Mouse (Mus musculus) myocyte (in vitro differentiated cells): ENCODE results near the gene Lypd6b. TPM values are rescaled to one million over a fixed set of nuclear protein-coding genes. Genes with fewer than 3 reads are reported as not detected.

Experiments used
- H3K27me3 ChIP-seq: one replicate; pipeline ENCODE4 v1.6.1; 2011; ENCODE audit not compliant: control insufficient read depth, insufficient read depth, insufficient read length
- H3K36me3 ChIP-seq: one replicate; pipeline ENCODE4 v1.6.1; 2011; ENCODE audit not compliant: control insufficient read depth, insufficient read depth
- H3K4me2 ChIP-seq: one replicate; pipeline ENCODE4 v1.6.1; 2011; ENCODE audit warnings: low read depth, control low read depth
- H3K4me3 ChIP-seq: one replicate; pipeline ENCODE4 v1.5.1; 2011; ENCODE audit warnings: mild to moderate bottlenecking, control low read depth, moderate library complexity
- H3K79me2 ChIP-seq: one replicate; pipeline ENCODE4 v1.6.1; 2011; ENCODE audit not compliant: control insufficient read depth, insufficient read depth
- H3ac ChIP-seq: one replicate; pipeline ENCODE4 v1.6.1; 2011; ENCODE audit not compliant: control insufficient read depth, insufficient read length
- CEBPB ChIP-seq: IDR thresholded peaks from 2 replicates; pipeline ENCODE4 v1.6.1; 2011; ENCODE audit warnings: mild to moderate bottlenecking, moderate library complexity; ENCODE audit not compliant: poor library complexity, insufficient read depth, severe bottlenecking
- E2F4 ChIP-seq: IDR thresholded peaks from one replicate; pipeline ENCODE4 v1.6.1; 2011; ENCODE audit warnings: mild to moderate bottlenecking, control low read depth, moderate library complexity; ENCODE audit not compliant: insufficient read depth
- MAX ChIP-seq: IDR thresholded peaks from one replicate; pipeline ENCODE4 v1.6.1; 2011; ENCODE audit warnings: low read depth, mild to moderate bottlenecking, control low read depth
- MYOD1 ChIP-seq, 3 experiments: IDR thresholded peaks; one replicate each; pipeline ENCODE4 v1.6.1; 2011; ENCODE audit warnings: control low read depth in 2 of 3, low read depth in 2 of 3, mild to moderate bottlenecking in 2 of 3, moderate library complexity in 1 of 3; ENCODE audit not compliant: insufficient read length in 2 of 3, control insufficient read depth in 1 of 3
- MYOG ChIP-seq, 3 experiments: IDR thresholded peaks; one replicate each; pipeline ENCODE4 v1.6.1; 2011; ENCODE audit warnings: control low read depth in 2 of 3, low read depth in 2 of 3, mild to moderate bottlenecking in 2 of 3; ENCODE audit not compliant: insufficient read length in 2 of 3, control insufficient read depth in 1 of 3, insufficient read depth in 1 of 3
- POLR2A ChIP-seq: IDR thresholded peaks from one replicate; pipeline ENCODE4 v1.6.1; 2011; ENCODE audit warnings: low read depth, mild to moderate bottlenecking, control low read depth, moderate library complexity; ENCODE audit not compliant: insufficient read length
- POLR2AphosphoS2 ChIP-seq: IDR thresholded peaks from one replicate; pipeline ENCODE4 v1.6.1; 2011; ENCODE audit warnings: low read depth, control low read depth; ENCODE audit not compliant: insufficient read length
- REST ChIP-seq: IDR thresholded peaks from one replicate; pipeline ENCODE4 v1.6.1; 2011; ENCODE audit warnings: mild to moderate bottlenecking, control low read depth, moderate library complexity; ENCODE audit not compliant: insufficient read depth, insufficient read length
- SRF ChIP-seq: IDR thresholded peaks from one replicate; pipeline ENCODE4 v1.6.1; 2011; ENCODE audit warnings: low read depth; ENCODE audit not compliant: control insufficient read depth, insufficient read length
- TCF12 ChIP-seq: IDR thresholded peaks from one replicate; pipeline ENCODE4 v1.6.1; 2011; ENCODE audit warnings: mild to moderate bottlenecking, control low read depth; ENCODE audit not compliant: poor library complexity, insufficient read depth, severe bottlenecking
- TCF3 ChIP-seq: IDR thresholded peaks from one replicate; pipeline ENCODE4 v1.6.1; 2011; ENCODE audit warnings: low read depth, control low read depth; ENCODE audit not compliant: insufficient read length
- USF1 ChIP-seq: IDR thresholded peaks from one replicate; pipeline ENCODE4 v1.6.1; 2011; ENCODE audit warnings: low read depth, mild to moderate bottlenecking, control low read depth, moderate library complexity
- polyA plus RNA-seq: library from polyadenylated mRNA; unstranded; fragments of >200 nt; fragmentation: generic; extraction: Trizol; gene quantifications from one replicate; pipeline ENCODE4 v1.2.1, GENCODE M21; 2012; ENCODE audit warnings: missing spikeins

The Lypd6b gene
- polyA plus RNA-seq, 1 experiment = 0.35 TPM

DNA sequence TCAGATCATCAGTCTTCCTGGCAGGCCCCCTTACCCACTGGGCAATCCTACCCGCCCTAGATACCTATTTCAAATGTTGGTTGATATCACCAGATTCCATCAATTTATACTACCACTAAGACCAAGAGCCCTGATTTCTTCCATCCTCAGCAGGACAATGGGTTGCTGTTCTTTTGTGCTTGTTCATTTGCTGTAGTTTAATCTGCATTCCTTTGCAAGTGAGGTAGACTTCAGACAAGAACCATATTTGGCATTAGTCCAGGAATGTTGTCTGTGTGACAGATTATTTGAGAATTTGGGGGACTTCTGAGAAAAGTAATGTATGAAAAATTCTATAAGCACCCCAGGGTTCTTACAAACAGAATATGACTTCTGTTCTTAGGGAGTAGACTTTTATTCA lies 95.0 kb downstream of the Lypd6b start:
- Histone ChIP-seq H3K4me3 (no peak overlapping the region), H3K27me3 (no peaks in the 10 kb centered on the region), H3K79me2 (no peaks in the 10 kb centered on the region), H3K36me3 (no peaks in the 10 kb centered on the region), H3ac (no peak overlapping the region), H3K4me2 (no peak overlapping the region)
- no peak for TF ChIP-seq POLR2A

DNA sequence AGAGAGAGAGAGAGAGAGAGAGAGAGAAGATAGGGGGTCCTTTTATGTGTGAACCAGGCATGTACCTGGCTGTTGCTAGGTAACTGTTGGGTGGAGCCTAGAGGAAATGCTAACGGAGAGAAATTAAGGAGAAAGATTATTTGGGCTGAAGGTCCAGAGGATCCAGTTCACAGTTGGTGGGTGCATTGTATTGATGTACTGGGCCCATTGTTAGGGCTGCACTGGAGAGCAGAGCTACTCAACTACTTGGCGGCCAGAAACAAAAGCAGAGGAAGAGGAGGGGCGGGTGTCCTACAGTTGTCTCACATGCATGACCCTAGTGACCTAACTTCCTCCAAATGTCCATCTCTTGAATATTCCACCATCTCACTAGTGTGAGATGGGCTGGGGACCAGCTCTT lies 96.5 kb downstream of the Lypd6b start:
- no peaks in the 10 kb centered on the region for H3K79me2 ChIP-seq
- H3K27me3 ChIP-seq = no peaks in the 10 kb centered on the region
- no peaks in the 10 kb centered on the region for H3K36me3 ChIP-seq
- H3K4me3 ChIP-seq = no peak overlapping the region
- no peak overlapping the region for H3K4me2 ChIP-seq
- TF ChIP-seq MYOD1 (IDR thresholded peaks at IDR 0.05; ENCODE audit: control insufficient read depth in 1 of 3, insufficient read length in 2 of 3, low read depth in 2 of 3) (no peak), MYOG (IDR thresholded peaks at IDR 0.05; ENCODE audit: control insufficient read depth in 1 of 3, insufficient read depth in 1 of 3, insufficient read length in 2 of 3, low read depth in 2 of 3) (no peak), SRF (no peak), REST (no peak), CEBPB (no peak), MAX (no peak), TCF12 (no peak), TCF3 (no peak), USF1 (no peak), POLR2AphosphoS2 (no peak), E2F4 (no peak), POLR2A (no peak)
- H3ac ChIP-seq = no peak overlapping the region

DNA sequence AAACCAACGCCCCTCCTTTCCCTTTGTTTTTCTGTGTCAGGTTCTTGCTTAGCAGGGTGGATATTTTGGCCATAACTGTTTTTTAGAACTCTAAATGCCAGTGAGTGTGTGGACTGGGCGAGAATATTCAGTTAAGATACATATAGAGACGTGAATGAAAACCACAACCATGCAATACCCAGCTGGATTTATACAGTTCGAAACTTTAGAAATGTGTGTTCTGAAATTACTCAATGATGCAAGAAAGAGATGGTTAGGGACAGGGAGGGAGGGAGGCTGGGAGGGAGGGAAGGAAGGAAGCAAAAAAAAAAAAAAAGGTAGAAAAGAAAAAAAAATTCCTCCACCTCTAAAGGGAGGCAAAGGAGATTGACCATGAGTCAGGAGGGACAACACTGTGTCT lies 98.7 kb downstream of the Lypd6b start:
- Histone ChIP-seq H3ac (no peak overlapping the region), H3K4me3 (no peak overlapping the region), H3K4me2 (peak overlapping the region; percentile 14), H3K79me2 (no peaks in the 10 kb centered on the region), H3K36me3 (no peaks in the 10 kb centered on the region), H3K27me3 (no peaks in the 10 kb centered on the region)
- TF ChIP-seq SRF = no peak
- 0 out of 2 replicates have a peak, but pooled peaks have one; percentile 28 for TF ChIP-seq CEBPB

DNA sequence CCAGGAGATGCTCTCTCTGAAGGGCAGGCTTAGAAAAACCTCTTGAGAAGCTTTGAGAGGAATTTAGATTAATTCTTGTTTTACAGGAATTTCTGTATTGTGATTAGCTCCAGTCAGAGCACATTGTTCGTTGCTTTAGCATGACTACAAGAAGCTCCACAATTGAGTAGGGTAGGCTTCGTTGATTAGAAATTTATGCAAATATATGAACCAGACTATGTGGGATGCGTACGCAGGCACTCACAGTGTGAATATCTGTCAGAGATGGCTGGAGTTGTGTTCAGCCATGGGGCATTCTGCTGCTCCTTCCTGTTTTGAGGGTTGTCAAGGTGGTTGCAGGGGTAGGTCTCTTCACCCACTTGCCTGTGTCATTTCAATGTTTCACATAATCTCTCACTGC lies 100.9 kb downstream of the Lypd6b start:
- H3K79me2 ChIP-seq = no peaks in the 10 kb centered on the region
- no peak overlapping the region for H3K4me3 ChIP-seq
- H3K36me3 ChIP-seq = no peaks in the 10 kb centered on the region
- TF ChIP-seq CEBPB (no peak), REST (no peak)
- no peak overlapping the region for H3K4me2 ChIP-seq
- no peak overlapping the region for H3ac ChIP-seq
- H3K27me3 ChIP-seq = no peaks in the 10 kb centered on the region

DNA sequence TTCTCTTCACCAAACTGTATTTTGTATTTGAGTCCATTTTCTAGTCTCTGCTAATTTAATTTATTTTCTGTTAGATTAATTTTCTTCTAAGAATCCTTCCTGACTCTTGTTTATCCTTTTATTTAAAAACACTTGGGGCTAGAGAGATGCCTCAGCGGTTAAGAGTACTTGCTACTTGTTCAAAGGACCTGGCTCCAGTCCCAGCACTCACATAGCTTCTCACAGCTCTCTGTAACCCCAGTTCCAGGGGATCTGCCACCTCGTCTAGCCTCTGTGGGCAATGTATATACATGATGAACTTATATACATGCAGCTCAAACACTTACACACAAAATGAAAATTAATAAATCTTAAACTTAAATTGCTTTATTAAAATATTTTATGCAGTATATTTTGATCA lies 103.2 kb downstream of the Lypd6b start:
- Histone ChIP-seq H3K79me2 (no peaks in the 10 kb centered on the region), H3K27me3 (no peaks in the 10 kb centered on the region)

More for the DNA sequence above, 103.2 kb downstream of the Lypd6b start:
- no peaks in the 10 kb centered on the region for H3K36me3 ChIP-seq
- no peak overlapping the region for H3K4me3 ChIP-seq
- H3K4me2 ChIP-seq = no peak overlapping the region
- no peak overlapping the region for H3ac ChIP-seq
- TF ChIP-seq CEBPB (no peak), TCF12 (no peak), POLR2AphosphoS2 (no peak), TCF3 (no peak), MAX (no peak), SRF (no peak), POLR2A (no peak), MYOG (IDR thresholded peaks at IDR 0.05; ENCODE audit: control insufficient read depth in 1 of 3, insufficient read depth in 1 of 3, insufficient read length in 2 of 3, low read depth in 2 of 3) (no peak), REST (no peak), MYOD1 (IDR thresholded peaks at IDR 0.05; ENCODE audit: control insufficient read depth in 1 of 3, insufficient read length in 2 of 3, low read depth in 2 of 3) (no peak), E2F4 (no peak), USF1 (no peak)
